Comparison of ENCODE assay signal across 12 mouse cellular contexts in genomic region chr1:125351416-125352037, GRCm38 (mm10).
"Had no signal": no experiment of that assay in that cellular context is flagged by ENCODE, and none has a peak within 500 bp of the region (broad histone marks: within the 10 kb centered on the region; RNA-seq: fewer than 3 reads in every experiment).

No protein-coding gene starts in this region.

- H3K4me2 ChIP-seq: limb, embryonic 13.5 days; midbrain, embryonic 13.5 days; neural tube, embryonic 15.5 days; stomach, embryonic 15.5 days had no signal

- H3K27ac ChIP-seq: limb, embryonic 13.5 days; liver, embryonic 14.5 days; midbrain, embryonic 13.5 days; neural tube, embryonic 15.5 days; stomach, embryonic 15.5 days had no signal

- H3K27me3 ChIP-seq: limb, embryonic 13.5 days; midbrain, embryonic 13.5 days; neural tube, embryonic 15.5 days; stomach, embryonic 15.5 days had no signal

- ATAC-seq: midbrain, embryonic 13.5 days had no signal

- H3K9me3 ChIP-seq: limb, embryonic 13.5 days; midbrain, embryonic 13.5 days; neural tube, embryonic 15.5 days; stomach, embryonic 15.5 days had no signal

- H3K4me3 ChIP-seq: limb, embryonic 13.5 days; midbrain, embryonic 13.5 days; myocyte; neural tube, embryonic 15.5 days; stomach, embryonic 15.5 days had no signal

- H3K4me1 ChIP-seq: limb, embryonic 13.5 days; midbrain, embryonic 13.5 days; neural tube, embryonic 15.5 days; stomach, embryonic 15.5 days had no signal

- H3K9ac ChIP-seq: limb, embryonic 13.5 days; liver, embryonic 14.5 days; midbrain, embryonic 13.5 days; neural tube, embryonic 15.5 days; stomach, embryonic 15.5 days had no signal

- DNase-seq: kidney, adult 9 months; kidney, postnatal 14 days; left cerebral cortex, postnatal 4 days; lung, adult 18-20 months; thymus, adult 2 months; thymus, postnatal 36 days had no signal

- H3K36me3 ChIP-seq: limb, embryonic 13.5 days; midbrain, embryonic 13.5 days; neural tube, embryonic 15.5 days; stomach, embryonic 15.5 days had no signal
